Mouse (Mus musculus) heart, embryonic 13.5 days (tissue): ENCODE measurements around the gene Rnasek. TPM values are rescaled to one million over a fixed set of nuclear protein-coding genes. Genes with fewer than 3 reads are reported as not detected.

Source experiments
- ATAC-seq: fragments of 200-750 bp; cut with Nextera tagmentation; 2 replicates; pipeline ENCODE4 v1.8.0; 2017; ENCODE audit warnings: moderate TSS enrichment; ENCODE audit not compliant: insufficient number of reproducible peaks, low FRiP score, low TSS enrichment; ENCODE audit errors: extremely low read depth
- H3K27ac ChIP-seq: fragments of 300-500 bp; sonication (generic); replicated peaks from 2 replicates; pipeline ENCODE4 v1.5.1; 2015; ENCODE audit warnings: moderate library complexity, mild to moderate bottlenecking, inconsistent platforms
- H3K27me3 ChIP-seq: fragments of 300-500 bp; sonication (generic); replicated peaks from 2 replicates; pipeline ENCODE4 v1.6.1; 2015; ENCODE audit warnings: mild to moderate bottlenecking, inconsistent platforms
- H3K36me3 ChIP-seq: fragments of 300-500 bp; sonication (generic); 2 replicates; pipeline ENCODE4 v1.6.1; 2015; ENCODE audit warnings: mild to moderate bottlenecking, inconsistent platforms
- H3K4me1 ChIP-seq: fragments of 300-500 bp; sonication (generic); 2 replicates; pipeline ENCODE4 v1.6.1; 2015; ENCODE audit warnings: inconsistent platforms
- H3K4me2 ChIP-seq: fragments of 300-500 bp; sonication (generic); 2 replicates; pipeline ENCODE4 v1.6.1; 2015; ENCODE audit warnings: inconsistent platforms, mild to moderate bottlenecking, moderate library complexity
- H3K4me3 ChIP-seq: fragments of 300-500 bp; sonication (generic); 2 replicates; pipeline ENCODE4 v1.5.1; 2015; ENCODE audit warnings: moderate library complexity, mild to moderate bottlenecking, inconsistent platforms
- H3K9ac ChIP-seq: fragments of 300-500 bp; sonication (generic); 2 replicates; pipeline ENCODE4 v1.6.1; 2015; ENCODE audit warnings: inconsistent platforms, mild to moderate bottlenecking, moderate library complexity
- H3K9me3 ChIP-seq: fragments of 300-500 bp; sonication (generic); 2 replicates; pipeline ENCODE4 v1.6.1; 2016; ENCODE audit warnings: inconsistent platforms
- WGBS: fragments of 180-500 bp; shearing (Covaris S2); methylation state at CpG from one replicate; pipeline ENCODE4 v1.1.7; 2015; ENCODE audit warnings: mixed read lengths; 5-methylcytosine and 5-hydroxymethylcytosine counted together
- polyA plus RNA-seq: library from polyadenylated mRNA; unstranded; fragments of >200 nt; fragmentation: Nextera tagmentation; extraction: Ambion mirVana; gene quantifications from 2 replicates; pipeline ENCODE4 v1.2.1, GENCODE M21; 2015

Gene Rnasek
- polyA plus RNA-seq, 1 experiment from 2014 or later: 214 TPM

- Histone ChIP-seq H3K36me3 (no peaks in the 10 kb centered on the region), H3K4me1 (peaks cover 68% of the 10 kb centered on the region), H3K27ac (peak overlapping the region; percentile 88), H3K4me3 (peak overlapping the region; percentile 51), H3K27me3 (peaks cover 68% of the 10 kb centered on the region), H3K9ac (peak overlapping the region; percentile 82), H3K9me3 (no peaks in the 10 kb centered on the region), H3K4me2 (peak overlapping the region; percentile 71)
- no peak for ATAC-seq
- WGBS: 10% methylated on average over 18 of the region's 18 CpGs
Measured at GRCm38 (mm10) chr11:70226602-70226890, 13.1 kb downstream of the Rnasek start.

DNA sequence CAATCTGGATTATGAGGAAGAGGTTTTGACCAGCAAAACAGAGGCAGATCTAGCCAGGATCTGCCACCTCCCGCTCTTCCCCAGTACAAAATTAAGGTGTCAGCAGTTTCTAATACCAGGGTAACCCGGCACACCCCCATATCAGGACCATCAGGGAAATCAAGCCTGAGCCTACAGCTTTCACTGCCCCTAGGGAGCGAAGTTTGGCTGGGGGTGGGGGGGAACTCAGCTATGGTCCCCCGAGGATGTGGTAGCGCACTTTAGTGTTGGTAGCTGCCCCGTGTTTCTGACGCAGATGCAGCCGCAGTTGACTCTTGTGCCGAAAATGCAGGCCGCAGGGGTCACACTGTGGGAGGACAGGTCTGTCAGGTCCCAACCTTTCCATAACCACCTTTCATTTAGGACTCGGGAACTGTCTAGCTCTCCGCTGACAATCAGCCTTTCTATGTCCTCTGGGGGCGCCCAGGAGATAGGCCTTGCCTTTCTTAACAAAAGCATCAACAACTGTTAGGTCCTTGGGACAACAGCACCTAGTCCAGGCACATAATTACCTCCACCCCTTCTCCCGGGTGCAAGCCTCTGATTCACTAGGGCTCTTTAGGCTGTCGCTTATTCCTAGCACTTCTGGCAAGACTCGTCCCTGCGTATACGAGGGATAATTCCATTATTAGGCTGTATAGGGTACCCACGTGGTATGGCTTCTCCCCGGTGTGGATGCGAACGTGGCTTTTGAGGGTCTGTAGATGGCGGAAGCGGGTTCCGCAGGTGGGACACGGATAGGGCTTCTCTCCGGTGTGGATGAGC lies 13.6 kb downstream of the Rnasek start:
- ATAC-seq: no peak
- Histone ChIP-seq H3K9ac (peak overlapping the region; percentile 82), H3K27ac (peak overlapping the region; percentile 88), H3K27me3 (peaks cover 68% of the 10 kb centered on the region), H3K4me2 (peak overlapping the region; percentile 71), H3K4me1 (peaks cover 73% of the 10 kb centered on the region), H3K36me3 (no peaks in the 10 kb centered on the region), H3K4me3 (peak overlapping the region; percentile 51), H3K9me3 (no peaks in the 10 kb centered on the region)
- 18% methylated on average over 27 of the region's 27 CpGs for WGBS

DNA sequence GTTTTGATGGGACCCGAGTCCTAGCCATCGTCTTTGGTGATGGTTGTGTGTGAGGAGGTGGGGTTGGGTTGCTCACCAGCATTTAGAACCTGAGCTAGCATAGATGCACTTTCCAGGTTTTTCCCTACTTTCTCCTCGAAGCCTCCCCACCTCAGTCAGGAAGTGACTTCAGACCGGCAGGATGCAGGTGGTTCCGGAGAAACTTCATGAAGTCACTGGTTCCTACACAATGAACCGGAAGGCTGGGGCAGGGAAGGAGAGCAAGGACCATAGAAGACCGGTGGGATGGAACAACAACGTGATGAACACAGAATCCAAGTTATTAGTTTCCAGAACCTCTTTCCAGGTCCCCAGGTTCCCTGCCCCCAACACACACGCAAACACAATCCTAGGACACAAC lies 15.9 kb downstream of the Rnasek start:
- no peaks in the 10 kb centered on the region for H3K9me3 ChIP-seq
- no peak for ATAC-seq
- peak overlapping the region; percentile 18 for H3K4me3 ChIP-seq
- peaks cover 64% of the 10 kb centered on the region for H3K4me1 ChIP-seq
- H3K27me3 ChIP-seq: peaks cover 60% of the 10 kb centered on the region
- H3K36me3 ChIP-seq: no peaks in the 10 kb centered on the region
- peak overlapping the region; percentile 81 for H3K27ac ChIP-seq
- 61% methylated on average over 9 of the region's 9 CpGs for WGBS
- peak overlapping the region; percentile 71 for H3K4me2 ChIP-seq
- 0 out of 2 replicates have a peak overlapping the region, but pooled peaks have one; percentile 24 for H3K9ac ChIP-seq

GRCm38 (mm10) chr11:70221603-70222500 lies 17.8 kb downstream of the Rnasek start:
- peak overlapping the region; percentile 62 for H3K4me3 ChIP-seq
- H3K9ac ChIP-seq: peak overlapping the region; percentile 89
- H3K36me3 ChIP-seq: peaks cover 10% of the 10 kb centered on the region
- 10% methylated on average over 14 of the region's 14 CpGs for WGBS
- peak; percentile 43; the same call in 1 of the 2 replicates for ATAC-seq
- peaks cover 50% of the 10 kb centered on the region for H3K4me1 ChIP-seq
- peak overlapping the region; percentile 91 for H3K27ac ChIP-seq
- no peaks in the 10 kb centered on the region for H3K9me3 ChIP-seq
- H3K27me3 ChIP-seq: peaks cover 58% of the 10 kb centered on the region
- H3K4me2 ChIP-seq: peak overlapping the region; percentile 98

- Histone ChIP-seq H3K4me2 (peak within 1 kb of the TSS; percentile 98), H3K4me3 (peak within 1 kb of the TSS; percentile 62), H3K27me3 (peaks cover 58% of the 10 kb centered on the region), H3K27ac (peak within 1 kb of the TSS; percentile 91), H3K9me3 (no peaks in the 10 kb centered on the region), H3K36me3 (peaks cover 10% of the 10 kb centered on the region), H3K4me1 (peaks cover 41% of the 10 kb centered on the region), H3K9ac (peak within 1 kb of the TSS; percentile 89)
- WGBS: under 1% methylated on average over 28 of the region's 28 CpGs
- peak; percentile 89 for ATAC-seq
Measured at GRCm38 (mm10) chr11:70220731-70221602, 18.7 kb downstream of the Rnasek start, which contains the start of gene Slc16a13. Gene Slc16a13, minus strand, starts transcription at chr11:70221064.

- Histone ChIP-seq H3K36me3 (peaks cover 10% of the 10 kb centered on the region), H3K4me2 (peak overlapping the region; percentile 98), H3K4me3 (peak overlapping the region; percentile 62), H3K9me3 (no peaks in the 10 kb centered on the region), H3K9ac (peak overlapping the region; percentile 89), H3K4me1 (peaks cover 39% of the 10 kb centered on the region), H3K27me3 (peaks cover 58% of the 10 kb centered on the region), H3K27ac (peak overlapping the region; percentile 91)
- no peak for ATAC-seq
- WGBS: 2% methylated on average over 24 of the region's 24 CpGs
Measured at GRCm38 (mm10) chr11:70220323-70220722, 19.3 kb downstream of the Rnasek start.

DNA sequence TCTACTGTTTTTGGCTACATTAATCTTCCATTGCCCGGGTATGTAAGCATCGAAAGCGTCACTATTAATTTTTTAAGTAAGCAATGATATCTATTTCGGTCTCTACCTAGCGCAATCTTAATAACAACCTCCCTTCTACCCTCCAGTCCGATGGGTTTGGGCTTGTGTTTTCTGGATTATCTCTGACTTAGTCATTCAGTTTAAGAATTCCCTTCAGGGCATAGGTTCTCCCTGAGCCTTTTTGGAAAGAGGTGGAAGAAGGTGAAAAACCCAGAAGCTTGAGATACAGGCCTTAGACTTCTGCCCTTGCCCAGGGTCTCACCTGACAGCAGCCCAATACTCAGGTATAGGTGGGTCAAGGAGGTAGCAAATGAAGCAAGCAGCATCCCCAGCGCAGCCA lies 19.8 kb downstream of the Rnasek start:
- peak overlapping the region; percentile 89 for H3K9ac ChIP-seq
- no peak for ATAC-seq
- H3K36me3 ChIP-seq: peaks cover 10% of the 10 kb centered on the region
- H3K4me3 ChIP-seq: peak overlapping the region; percentile 62
- peaks cover 58% of the 10 kb centered on the region for H3K27me3 ChIP-seq
- H3K4me2 ChIP-seq: peak overlapping the region; percentile 98
- H3K9me3 ChIP-seq: no peaks in the 10 kb centered on the region
- H3K4me1 ChIP-seq: peaks cover 44% of the 10 kb centered on the region
- 63% methylated on average over 7 of the region's 7 CpGs for WGBS
- H3K27ac ChIP-seq: peak overlapping the region; percentile 91

- ATAC-seq: no peak
- H3K9ac ChIP-seq: no peak overlapping the region
- peak overlapping the region; percentile 98 for H3K4me2 ChIP-seq
- H3K36me3 ChIP-seq: peaks cover 10% of the 10 kb centered on the region
- H3K4me3 ChIP-seq: peak overlapping the region; percentile 62
- H3K4me1 ChIP-seq: peaks cover 48% of the 10 kb centered on the region
- H3K27ac ChIP-seq: no peak overlapping the region
- whole genome bisulfite sequencing: 84% methylated on average over 15 of the region's 15 CpGs
- H3K27me3 ChIP-seq: peaks cover 58% of the 10 kb centered on the region
- H3K9me3 ChIP-seq: no peaks in the 10 kb centered on the region
Measured at GRCm38 (mm10) chr11:70218741-70219470, 20.7 kb downstream of the Rnasek start.

DNA sequence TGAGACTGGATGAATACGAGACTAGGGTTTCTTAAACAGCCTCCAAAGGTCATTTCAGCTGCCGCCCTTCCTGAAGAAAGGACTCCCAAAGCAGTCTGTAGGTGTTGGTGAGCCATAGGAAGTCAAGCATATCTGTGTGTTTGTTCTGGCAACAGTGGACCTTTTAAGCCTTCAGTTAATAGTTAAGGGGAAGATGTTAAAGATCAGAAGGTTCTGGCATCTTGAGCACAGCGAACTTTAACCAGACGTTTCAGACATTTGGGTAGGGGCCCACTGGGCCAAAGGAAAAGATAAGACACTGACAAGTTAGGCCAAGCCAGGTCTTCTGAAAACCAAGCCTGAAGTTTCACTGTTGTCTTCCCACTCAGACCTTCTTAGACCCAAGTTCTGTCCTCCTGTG lies 21.6 kb downstream of the Rnasek start:
- no peak overlapping the region; the same call in 1 of the 2 replicates for H3K4me2 ChIP-seq
- H3K27me3 ChIP-seq: peaks cover 61% of the 10 kb centered on the region
- H3K36me3 ChIP-seq: peaks cover 10% of the 10 kb centered on the region
- no peaks in the 10 kb centered on the region for H3K9me3 ChIP-seq
- no peak overlapping the region for H3K4me3 ChIP-seq
- ATAC-seq: no peak
- 59% methylated on average over 4 of the region's 4 CpGs for WGBS
- H3K4me1 ChIP-seq: peaks cover 51% of the 10 kb centered on the region
- no peak overlapping the region for H3K27ac ChIP-seq
- no peak overlapping the region for H3K9ac ChIP-seq

DNA sequence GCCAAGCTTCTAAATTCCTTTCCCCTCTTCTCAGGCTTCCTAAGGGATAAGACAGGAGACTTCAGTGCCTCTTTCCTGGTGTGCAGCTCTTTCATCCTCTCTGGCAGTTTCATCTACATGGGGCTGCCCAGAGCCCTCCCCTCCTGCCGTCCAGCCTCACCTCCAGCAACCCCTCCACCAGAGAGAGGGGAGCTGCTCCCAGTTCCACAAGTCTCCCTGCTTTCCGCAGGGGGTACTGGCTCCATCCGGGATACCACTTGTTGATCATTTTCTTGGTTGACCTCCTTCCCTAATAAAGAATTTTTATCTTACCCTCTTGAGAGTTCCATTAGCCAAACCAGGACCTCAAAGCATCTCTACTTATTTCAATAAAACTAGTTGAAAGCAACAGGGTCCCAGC lies 23.5 kb downstream of the Rnasek start:
- no peak overlapping the region for H3K4me3 ChIP-seq
- peaks cover 78% of the 10 kb centered on the region for H3K27me3 ChIP-seq
- H3K27ac ChIP-seq: no peak overlapping the region
- H3K36me3 ChIP-seq: peaks cover 10% of the 10 kb centered on the region
- H3K9me3 ChIP-seq: no peaks in the 10 kb centered on the region
- WGBS: 53% methylated on average over 3 of the region's 3 CpGs
- no peak overlapping the region for H3K9ac ChIP-seq
- no peak for ATAC-seq
- H3K4me2 ChIP-seq: no peak overlapping the region
- peaks cover 37% of the 10 kb centered on the region for H3K4me1 ChIP-seq
